Mouse (Mus musculus) spleen, postnatal 14 days (tissue): Measurements from ENCODE around the gene Ergic2.
A peak's percentile ranks its signal among the peaks of the same experiment; 100 is the strongest.
"Not testable (repeated sequence)": the region's sequence is repeated elsewhere in the genome, so short reads cannot be mapped to it uniquely, and the experiment has no call there.

Experiments used
- DNase-seq, 2 experiments: peaks; one replicate each; pipeline ENCODE4 v3.0.0; 2021 to 2022; ENCODE audit warnings: low spot score in 2 of 2

The Ergic2 gene

DNA sequence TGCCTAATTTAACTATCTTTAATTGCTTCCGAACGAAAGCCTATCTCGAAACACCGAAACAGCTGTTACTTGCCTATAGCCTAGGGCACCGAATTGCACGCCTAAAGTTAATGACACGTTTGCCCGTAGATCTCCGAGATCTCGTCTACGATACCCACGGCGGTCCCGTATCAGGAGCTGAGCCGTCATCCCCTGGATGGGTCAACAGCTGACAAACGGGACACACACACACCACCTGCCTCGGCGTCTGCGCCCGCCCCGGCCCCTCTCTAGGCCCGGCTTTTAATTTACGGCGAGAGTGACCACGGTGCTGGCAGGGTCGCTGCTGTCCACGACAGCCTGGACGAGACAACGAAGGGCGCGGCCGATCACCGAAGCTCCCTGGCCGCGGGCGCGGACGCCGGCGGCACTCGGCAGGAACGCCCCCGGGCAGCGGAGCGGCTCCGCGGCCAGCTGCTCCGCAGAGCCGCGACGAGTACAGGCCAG is 740 bp downstream of the Ergic2 start:
- no peak for DNase-seq

DNA sequence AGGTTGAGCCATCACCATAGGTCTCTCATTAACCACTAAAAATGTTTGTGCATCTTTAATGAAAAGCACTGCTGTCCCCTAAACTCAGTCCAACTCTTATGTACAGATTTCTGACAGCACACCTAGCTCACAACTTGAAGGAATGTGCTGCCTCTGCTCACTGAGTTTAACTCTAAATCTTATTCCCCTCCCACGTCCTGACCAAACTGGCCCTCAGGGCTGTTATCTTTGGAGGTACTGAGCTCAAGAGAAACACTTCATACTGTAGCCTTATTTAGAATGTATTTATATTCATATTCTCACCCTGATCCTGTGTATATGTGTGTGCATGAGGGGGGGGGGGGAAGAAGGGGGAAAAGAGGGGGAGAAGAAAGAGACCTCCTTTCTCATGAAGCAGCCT is 4.7 kb downstream of the Ergic2 start:
- DNase-seq: no peak

DNA sequence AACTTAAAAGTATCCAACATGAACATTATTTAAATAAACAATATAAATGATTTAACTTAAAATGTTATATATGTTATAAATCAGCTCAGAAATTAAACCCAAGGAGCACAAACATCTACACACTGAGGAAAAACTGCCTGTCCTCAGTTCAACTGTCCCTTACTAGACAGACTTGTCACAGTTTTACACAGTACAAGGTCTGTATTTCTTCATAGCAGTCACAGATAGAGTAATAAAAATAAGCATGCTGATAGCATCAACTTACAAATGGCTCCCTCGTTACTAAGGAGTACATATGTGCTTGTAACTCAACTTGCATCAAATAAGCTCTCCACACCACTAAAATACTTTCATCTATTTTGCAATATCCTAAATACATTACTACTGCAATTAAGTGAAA is 7.0 kb downstream of the Ergic2 start:
- DNase-seq: no peak

DNA sequence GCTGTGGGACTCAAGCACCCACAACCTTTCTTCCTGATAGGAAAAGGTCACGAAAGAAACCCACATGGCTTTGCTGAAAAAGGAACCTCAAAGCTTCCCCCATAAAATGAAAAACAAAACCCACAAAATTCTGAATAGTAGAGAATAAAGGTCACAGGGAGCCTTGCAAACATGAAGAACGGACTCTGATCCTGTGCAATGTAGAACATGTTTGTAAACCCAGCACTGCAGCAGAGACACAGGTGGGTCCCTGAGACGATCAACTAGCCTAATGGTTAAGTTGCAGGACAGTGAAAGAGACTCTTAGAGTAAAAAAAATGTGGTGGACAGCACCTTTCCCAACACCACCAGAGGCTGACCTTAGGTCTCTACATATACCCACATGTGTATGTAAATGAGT is 12.4 kb downstream of the Ergic2 start:
- DNase-seq: no peak

DNA sequence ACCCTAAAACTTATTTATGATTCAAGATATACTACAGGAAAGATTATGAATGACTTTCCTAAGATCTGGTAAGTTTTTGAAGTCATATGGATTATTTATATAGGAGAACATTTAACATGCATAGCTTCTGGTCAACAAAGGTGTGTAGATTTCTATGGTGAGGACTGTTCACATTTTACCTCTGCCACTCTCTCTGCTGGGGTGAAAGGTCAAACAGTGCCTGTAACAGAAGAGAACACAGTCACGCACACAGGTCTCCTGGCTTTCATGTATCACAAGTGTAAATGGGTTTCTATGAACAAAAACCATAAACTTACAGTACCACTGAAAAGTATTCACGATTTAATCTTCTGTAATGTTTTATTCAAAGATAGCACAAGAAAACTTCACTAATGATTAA is 13.0 kb downstream of the Ergic2 start:
- no peak for DNase-seq

DNA sequence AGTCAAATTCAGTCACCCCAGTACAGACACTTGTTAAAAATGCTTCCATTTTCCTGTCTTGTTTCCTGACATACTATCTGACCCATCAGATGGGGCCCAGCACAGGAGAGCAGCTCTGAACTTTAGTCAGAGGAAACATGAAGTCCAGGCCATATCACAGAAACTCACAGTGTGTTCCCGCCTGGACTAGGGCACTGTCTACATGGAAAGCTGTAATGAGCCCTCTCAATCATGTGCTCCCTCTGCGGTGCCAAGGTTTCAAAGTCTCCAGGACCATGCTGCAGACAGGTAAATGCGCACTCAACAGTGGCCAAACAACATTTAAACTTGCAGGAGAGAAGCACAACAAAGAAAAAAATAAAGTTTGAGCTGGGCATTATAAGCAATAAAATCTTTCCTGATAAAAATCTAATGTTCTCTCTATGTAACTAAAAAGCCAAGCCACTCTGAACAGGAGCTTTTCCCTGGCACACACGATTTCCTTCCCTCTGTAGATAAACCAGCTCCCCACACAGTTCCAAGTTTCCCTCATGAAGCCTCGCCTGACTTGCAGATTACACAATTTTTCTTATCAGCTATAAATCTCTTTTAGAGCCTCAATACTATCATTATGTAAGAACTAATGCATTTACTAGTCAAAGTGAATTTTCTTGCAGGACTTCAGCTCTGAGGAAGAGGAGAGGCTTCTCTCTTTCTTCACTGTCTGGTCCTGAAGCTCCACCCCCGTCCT is 18.0 kb downstream of the Ergic2 start:
- no peak for DNase-seq

DNA sequence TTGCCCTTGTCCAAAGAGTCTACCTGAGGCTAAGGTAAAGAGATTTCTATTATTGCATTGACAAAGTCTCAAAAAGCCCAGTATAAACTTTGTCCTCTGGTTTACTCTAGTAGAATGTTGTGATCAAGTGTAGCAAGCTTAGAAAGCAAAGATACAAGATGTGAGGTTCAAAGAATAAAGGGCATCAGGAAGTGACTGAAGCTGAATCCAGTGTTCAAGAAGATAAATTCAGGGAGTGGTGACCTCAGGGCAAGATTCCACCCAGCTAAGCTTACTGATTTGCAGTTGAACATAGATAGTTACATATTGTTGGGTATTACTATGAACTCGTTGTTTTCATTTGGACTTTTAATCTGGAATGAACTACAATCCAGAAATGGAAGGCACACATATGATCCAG is 26.5 kb downstream of the Ergic2 start:
- DNase-seq: no peak

DNA sequence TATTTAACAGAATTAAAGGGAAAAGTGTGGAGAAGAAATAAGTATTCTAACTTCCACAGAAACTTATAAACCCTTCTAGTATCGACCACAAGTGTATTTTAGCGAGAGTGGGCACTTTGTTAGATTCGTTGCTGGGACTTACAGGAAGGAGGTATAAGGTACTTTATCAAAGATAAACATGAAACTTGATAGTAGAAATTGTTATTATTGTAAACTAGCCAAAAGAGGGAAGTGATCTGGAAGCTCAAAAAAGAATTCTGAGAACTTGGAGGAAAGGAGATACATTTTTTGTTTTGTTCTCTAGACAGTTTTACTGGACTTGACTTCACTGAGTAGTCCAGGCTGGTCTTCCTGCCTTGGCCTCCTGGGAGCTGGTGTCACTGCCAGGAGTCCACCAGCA is 39.3 kb downstream of the Ergic2 start:
- no peak for DNase-seq

DNA sequence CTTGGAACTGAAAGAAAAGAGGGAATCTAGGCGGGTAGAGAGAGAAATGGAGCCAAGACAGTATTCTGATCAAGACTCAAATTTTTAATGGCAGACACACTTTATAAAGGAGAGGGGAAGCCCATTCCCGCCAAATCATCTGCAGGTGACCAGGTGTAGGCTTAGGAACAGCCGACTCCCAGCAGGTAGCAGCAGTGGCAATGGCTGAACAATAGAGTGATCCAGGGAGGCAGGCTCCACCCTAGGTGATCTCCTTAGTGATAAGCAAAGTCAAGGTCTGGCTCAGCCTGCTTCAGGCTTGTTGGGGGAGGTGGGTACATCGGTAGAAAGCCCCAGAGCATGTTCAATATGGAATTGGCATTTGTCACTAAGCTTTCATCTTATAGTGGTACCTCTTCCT is 59.9 kb downstream of the Ergic2 start:
- not testable (repeated sequence) for DNase-seq

DNA sequence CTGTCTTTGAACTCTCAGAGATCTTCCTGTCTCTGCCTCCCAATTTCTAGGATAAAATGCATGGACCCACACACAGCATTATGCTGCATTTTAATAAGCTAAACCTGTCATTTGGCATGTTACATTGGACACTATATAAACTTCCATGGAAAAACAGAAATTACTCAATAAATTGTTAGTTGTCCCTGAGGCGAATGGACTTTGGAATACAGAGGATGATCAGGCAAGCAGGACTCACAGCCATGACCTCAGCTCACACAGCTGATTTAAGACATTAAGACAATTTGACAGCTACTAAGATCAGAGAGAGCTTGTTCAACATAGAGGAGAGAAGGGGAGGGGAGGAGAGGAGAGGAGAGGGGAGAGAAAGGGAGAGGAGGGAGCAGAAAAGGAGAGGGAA is 69.8 kb downstream of the Ergic2 start:
- no peak for DNase-seq

DNA sequence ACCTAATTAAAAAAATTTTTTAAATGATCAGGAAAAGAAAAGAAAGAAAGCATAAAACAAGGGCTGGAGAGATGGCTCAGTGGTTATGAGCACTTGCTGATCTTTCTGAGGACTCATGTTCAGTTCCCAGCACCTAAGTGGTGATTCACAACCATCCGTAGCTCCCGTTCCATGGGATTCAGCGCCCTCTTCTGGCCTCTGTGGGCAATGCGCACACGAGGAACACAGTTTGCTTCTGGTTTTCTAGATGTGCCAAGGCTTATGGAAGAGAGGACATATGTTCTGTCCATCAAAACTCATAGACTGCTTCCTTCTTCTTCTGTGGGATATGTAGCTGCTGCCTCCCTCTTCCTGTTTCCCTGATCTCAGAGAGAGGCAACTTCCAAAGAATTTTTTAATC is 70.3 kb downstream of the Ergic2 start:
- DNase-seq: no peak

DNA sequence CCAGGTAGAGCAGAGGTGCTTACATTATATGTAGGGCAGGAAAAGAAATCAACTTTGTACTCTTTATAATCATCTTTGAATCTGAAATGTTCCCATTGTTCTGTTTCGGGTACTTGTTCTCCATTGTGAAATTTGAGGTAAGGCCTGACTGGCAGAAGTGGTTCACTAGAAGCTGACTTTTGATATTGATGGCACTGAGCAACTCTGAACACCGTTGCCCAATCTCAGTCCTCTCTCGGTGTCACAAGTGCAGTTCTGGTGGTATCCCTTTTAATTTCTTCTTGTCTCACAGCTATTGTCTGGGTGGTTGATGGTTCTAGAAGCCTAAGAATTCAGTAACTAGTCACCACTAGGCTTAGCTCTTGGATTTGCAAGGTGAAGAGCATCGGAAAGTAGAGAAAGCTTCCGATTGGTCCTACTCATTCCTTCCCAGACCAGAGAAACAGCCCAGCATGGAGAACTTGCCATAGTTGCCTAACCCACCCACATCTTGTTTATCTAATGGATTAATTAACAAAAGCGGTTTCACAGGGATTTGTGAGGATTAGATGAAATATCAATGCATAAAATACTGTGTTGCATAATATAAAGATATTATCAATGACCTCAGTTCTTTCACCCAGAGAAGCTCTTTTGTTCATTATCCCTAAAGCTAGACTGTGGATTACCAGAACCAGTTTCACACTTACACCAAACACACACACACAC is 72.7 kb downstream of the Ergic2 start:
- DNase-seq: no peak

DNA sequence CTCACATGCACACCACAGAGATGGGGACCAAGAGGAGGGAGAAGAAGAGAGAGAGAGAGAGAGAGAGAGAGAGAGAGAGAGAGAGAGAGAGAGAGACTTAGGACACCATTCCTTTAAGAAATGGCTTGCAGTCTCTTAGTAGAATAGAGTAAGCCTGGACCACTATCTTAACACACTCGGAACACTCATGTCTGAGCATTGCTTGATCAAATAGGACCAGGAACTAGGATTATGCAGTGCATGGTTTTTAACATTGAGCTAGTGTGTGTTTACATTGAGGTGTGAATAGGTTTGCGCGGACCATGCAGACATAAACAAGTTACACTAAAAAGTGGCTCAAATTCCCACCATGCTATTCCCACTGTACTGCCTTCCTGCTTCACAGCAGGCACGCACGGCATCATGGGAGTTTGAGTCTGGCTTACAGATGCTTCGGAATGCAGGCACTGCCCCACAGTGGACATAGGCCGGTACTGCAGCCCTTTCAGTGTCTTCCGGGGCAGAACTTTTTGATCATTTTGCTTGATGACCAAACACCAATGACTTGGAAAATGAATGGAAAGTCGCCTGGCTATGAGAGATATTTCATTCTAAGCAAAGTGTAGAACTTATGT is 76.3 kb downstream of the Ergic2 start:
- peak; percentile 11 to 28 for DNase-seq

DNA sequence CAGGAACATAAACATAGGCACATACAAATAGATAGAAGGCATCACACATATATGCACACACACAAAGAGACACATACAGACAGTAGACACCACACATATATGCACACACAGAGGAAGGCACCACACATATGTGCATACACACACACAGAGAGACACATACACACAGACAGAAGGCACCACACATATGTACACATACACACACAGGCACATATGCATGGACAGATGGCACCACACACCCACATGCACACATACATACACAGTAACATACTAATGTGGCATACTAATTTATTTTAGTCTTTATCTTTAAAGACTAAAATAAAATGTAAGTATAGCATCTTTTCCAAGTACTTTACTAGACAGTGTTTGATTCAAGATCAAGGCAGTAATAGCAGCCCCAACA is 78.6 kb downstream of the Ergic2 start:
- DNase-seq: no peak

DNA sequence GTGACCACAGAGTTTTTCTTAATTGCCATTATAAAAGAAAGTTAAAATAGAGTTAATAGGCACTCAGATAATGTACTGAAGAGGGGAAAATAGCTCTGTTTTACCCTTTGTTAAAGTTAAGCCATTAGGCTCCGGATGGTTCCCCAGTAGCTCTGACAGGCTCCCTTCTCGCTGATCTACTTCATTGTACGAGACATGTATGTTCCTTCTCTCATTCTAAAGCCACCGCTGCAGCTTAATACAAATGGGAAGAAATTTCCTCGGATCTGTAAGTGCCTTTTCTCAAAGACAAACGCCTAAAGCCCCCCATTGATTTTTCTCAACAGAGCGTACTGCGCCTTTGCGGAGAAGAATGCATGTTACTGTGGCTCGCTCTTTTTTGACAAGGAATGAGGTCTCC is 79.9 kb downstream of the Ergic2 start:
- no peak for DNase-seq
